Mouse (Mus musculus): ENCODE results near the gene Kat14. TPM values are rescaled to one million over a fixed set of nuclear protein-coding genes. Genes with fewer than 3 reads are reported as not detected.
"Not testable (repeated sequence)": the region's sequence is repeated elsewhere in the genome, so short reads cannot be mapped to it uniquely, and the experiment has no call there.

The Kat14 gene
- polyA plus RNA-seq, 1 experiment from 2014 or later = 28.3 TPM

DNA sequence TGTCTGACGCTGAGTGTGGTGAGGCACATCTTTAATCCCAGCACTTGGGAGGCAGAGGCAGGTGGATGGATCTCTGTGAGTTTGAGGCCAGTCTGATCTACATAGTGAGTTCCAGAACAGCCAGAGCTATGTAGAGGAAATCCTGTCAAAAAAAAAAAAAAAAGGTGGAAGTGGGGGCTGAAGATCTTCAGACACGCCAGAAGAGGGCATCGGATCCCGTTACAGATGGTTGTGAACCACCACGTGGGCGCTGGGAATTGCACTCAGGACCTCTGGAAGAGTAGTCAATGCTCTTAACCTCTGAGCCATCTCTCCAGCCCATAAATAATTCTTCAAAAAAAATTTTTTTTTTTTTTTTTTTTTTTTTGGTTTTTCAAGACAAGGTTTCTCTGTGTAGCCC is 30.6 kb upstream of the Kat14 start:
- not testable (repeated sequence) for ATAC-seq; H3K4me3 ChIP-seq; H3K9ac ChIP-seq; H3K4me1 ChIP-seq; H3K4me2 ChIP-seq; H3K27ac ChIP-seq; H3K9me3 ChIP-seq (replicated peaks); H3K36me3 ChIP-seq
- H3K27me3 ChIP-seq (replicated peaks) = peaks cover 35% of the 10 kb centered on the region
- WGBS (ENCODE audit: insufficient replicate concordance) = 60% methylated on average over 6 of the region's 6 CpGs

DNA sequence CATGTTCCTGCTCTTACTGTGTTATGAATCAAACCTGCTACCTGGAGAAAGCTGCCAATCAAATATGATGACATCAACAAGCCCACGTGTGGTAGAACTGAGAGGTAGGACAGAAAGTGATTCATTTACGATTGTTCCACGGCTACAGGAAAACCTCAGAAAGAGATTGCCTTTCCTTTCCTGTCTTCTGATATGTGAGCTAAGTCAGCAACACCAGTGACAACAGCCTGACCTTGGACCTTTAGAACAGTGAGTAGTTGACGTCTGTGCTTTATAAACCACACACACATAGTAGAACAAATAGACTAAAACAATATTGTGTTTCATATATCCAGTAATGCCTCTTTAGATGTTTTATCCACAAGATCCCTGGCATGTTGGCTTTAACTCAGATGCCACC is 25.6 kb upstream of the Kat14 start:
- no peak for ATAC-seq

GRCm38 (mm10) chr2:144348525-144348924 is 20.3 kb upstream of the Kat14 start:
- 44% methylated on average over 3 of the region's 3 CpGs for WGBS (ENCODE audit: insufficient replicate concordance)
- Histone ChIP-seq H3K4me1 (no peaks in the 10 kb centered on the region), H3K9me3 (replicated peaks) (no peaks in the 10 kb centered on the region), H3K36me3 (no peaks in the 10 kb centered on the region), H3K4me3 (no peak overlapping the region), H3K27ac (no peak overlapping the region), H3K9ac (no peak overlapping the region), H3K27me3 (replicated peaks) (peaks cover 10% of the 10 kb centered on the region; the same call in 1 of the 2 replicates), H3K4me2 (no peak overlapping the region)
- ATAC-seq = no peak

More for the DNA sequence above, 25.6 kb upstream of the Kat14 start:
- WGBS (ENCODE audit: insufficient replicate concordance) = 32% methylated on average over 4 of the region's 4 CpGs
- Histone ChIP-seq H3K36me3 (no peaks in the 10 kb centered on the region), H3K9me3 (replicated peaks) (no peaks in the 10 kb centered on the region), H3K27ac (no peak overlapping the region), H3K9ac (no peak overlapping the region), H3K4me2 (no peak overlapping the region), H3K27me3 (replicated peaks) (peaks cover 10% of the 10 kb centered on the region; the same call in 1 of the 2 replicates), H3K4me1 (no peaks in the 10 kb centered on the region), H3K4me3 (no peak overlapping the region)

- Histone ChIP-seq H3K4me1 (no peaks in the 10 kb centered on the region), H3K27me3 (replicated peaks) (no peaks in the 10 kb centered on the region; the same call in 1 of the 2 replicates), H3K9ac (no peak overlapping the region), H3K36me3 (no peaks in the 10 kb centered on the region), H3K27ac (no peak overlapping the region), H3K9me3 (replicated peaks) (no peaks in the 10 kb centered on the region), H3K4me2 (no peak overlapping the region), H3K4me3 (no peak overlapping the region)
- ATAC-seq = no peak
- WGBS (ENCODE audit: insufficient replicate concordance) = 70% methylated on average over 11 of the region's 11 CpGs
Observed at GRCm38 (mm10) chr2:144352843-144353242, 15.9 kb upstream of the Kat14 start.

DNA sequence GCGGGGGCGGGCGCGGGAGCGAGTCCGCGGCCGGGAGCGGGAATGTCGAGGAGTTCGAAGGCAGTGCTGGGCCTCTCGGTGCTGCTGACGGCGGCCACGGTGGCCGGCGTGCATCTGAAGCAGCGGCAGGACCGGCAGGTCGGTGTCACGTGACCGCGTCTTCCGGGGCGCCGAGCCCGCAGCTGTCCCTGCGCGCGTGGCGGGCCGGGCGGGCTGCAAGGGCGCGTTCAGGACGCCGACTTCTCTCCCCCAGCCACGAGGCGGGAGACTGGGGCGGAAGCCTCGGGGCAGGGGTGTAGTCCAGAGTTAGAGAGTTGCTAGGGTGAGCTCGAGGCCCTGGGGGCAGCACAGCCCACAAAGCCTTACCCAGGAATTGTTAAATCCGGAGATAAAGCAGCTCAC is 238 bp downstream of the Kat14 start:
- no peaks in the 10 kb centered on the region for H3K27me3 ChIP-seq (replicated peaks)
- H3K4me1 ChIP-seq = peaks cover 29% of the 10 kb centered on the region
- H3K9ac ChIP-seq = peak overlapping the region; percentile 88
- H3K9me3 ChIP-seq (replicated peaks) = no peaks in the 10 kb centered on the region
- peaks cover 16% of the 10 kb centered on the region for H3K36me3 ChIP-seq
- peak overlapping the region; percentile 89 for H3K27ac ChIP-seq
- WGBS (ENCODE audit: insufficient replicate concordance) = 0% methylated on average over 41 of the region's 43 CpGs
- peak; percentile 84 for ATAC-seq
- H3K4me2 ChIP-seq = peak overlapping the region; percentile 84
- peak overlapping the region; percentile 86 for H3K4me3 ChIP-seq

GRCm38 (mm10) chr2:144369511-144369910 is 728 bp downstream of the Kat14 start:
- H3K4me2 ChIP-seq = peak overlapping the region; percentile 84
- no peak for ATAC-seq
- peak overlapping the region; percentile 86 for H3K4me3 ChIP-seq
- peaks cover 29% of the 10 kb centered on the region for H3K4me1 ChIP-seq
- no peaks in the 10 kb centered on the region for H3K27me3 ChIP-seq (replicated peaks)
- WGBS (ENCODE audit: insufficient replicate concordance) = 2% methylated on average over 12 of the region's 12 CpGs
- peak overlapping the region; percentile 88 for H3K9ac ChIP-seq
- no peaks in the 10 kb centered on the region for H3K9me3 ChIP-seq (replicated peaks)
- peaks cover 21% of the 10 kb centered on the region for H3K36me3 ChIP-seq
- peak overlapping the region; percentile 89 for H3K27ac ChIP-seq

- Histone ChIP-seq H3K27ac (no peak overlapping the region), H3K9ac (no peak overlapping the region), H3K4me1 (peaks cover 29% of the 10 kb centered on the region), H3K27me3 (replicated peaks) (no peaks in the 10 kb centered on the region), H3K4me2 (no peak overlapping the region), H3K4me3 (no peak overlapping the region), H3K9me3 (replicated peaks) (no peaks in the 10 kb centered on the region), H3K36me3 (peaks cover 42% of the 10 kb centered on the region)
- no peak for ATAC-seq
- 84% methylated on average over 4 of the region's 4 CpGs for WGBS (ENCODE audit: insufficient replicate concordance)
Observed at GRCm38 (mm10) chr2:144371566-144371965, 2.8 kb downstream of the Kat14 start.

GRCm38 (mm10) chr2:144373063-144373462 is 4.3 kb downstream of the Kat14 start:
- Histone ChIP-seq H3K27ac (no peak overlapping the region), H3K4me1 (peaks cover 25% of the 10 kb centered on the region), H3K27me3 (replicated peaks) (no peaks in the 10 kb centered on the region), H3K4me2 (no peak overlapping the region), H3K4me3 (no peak overlapping the region), H3K36me3 (peaks cover 56% of the 10 kb centered on the region), H3K9me3 (replicated peaks) (no peaks in the 10 kb centered on the region), H3K9ac (no peak overlapping the region)
- 86% methylated on average over 9 of the region's 9 CpGs for WGBS (ENCODE audit: insufficient replicate concordance)
- ATAC-seq = no peak

GRCm38 (mm10) chr2:144375063-144375703 is 6.4 kb downstream of the Kat14 start:
- Histone ChIP-seq H3K27ac (no peak overlapping the region), H3K9ac (no peak overlapping the region), H3K4me1 (peaks cover 13% of the 10 kb centered on the region), H3K4me2 (no peak overlapping the region), H3K27me3 (replicated peaks) (no peaks in the 10 kb centered on the region), H3K4me3 (no peak overlapping the region), H3K9me3 (replicated peaks) (no peaks in the 10 kb centered on the region), H3K36me3 (peaks cover 77% of the 10 kb centered on the region)
- 78% methylated on average over 10 of the region's 10 CpGs for WGBS (ENCODE audit: insufficient replicate concordance)
- ATAC-seq = no peak

DNA sequence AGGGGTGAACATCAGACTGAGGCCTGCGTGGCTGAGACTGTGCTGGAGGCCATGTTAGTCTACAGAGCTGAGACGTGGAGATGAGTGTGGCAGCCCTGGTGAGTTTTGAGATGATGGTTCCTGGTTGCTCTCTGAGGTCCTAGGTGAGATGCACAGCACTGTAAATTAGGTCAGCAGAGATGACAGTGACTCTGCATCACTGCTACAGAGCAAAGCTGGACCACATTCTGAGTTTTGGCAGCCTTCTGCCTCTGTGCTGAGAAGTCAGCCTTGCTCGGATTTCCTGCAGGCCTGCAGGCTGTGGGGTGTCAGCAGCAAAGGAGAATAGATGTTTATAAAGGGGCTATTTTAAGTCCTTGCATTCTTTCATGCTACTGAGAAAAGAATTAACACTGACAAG is 12.5 kb downstream of the Kat14 start:
- peaks cover 15% of the 10 kb centered on the region for H3K4me1 ChIP-seq
- peaks cover 94% of the 10 kb centered on the region for H3K36me3 ChIP-seq
- H3K9me3 ChIP-seq (replicated peaks) = no peaks in the 10 kb centered on the region
- 77% methylated on average over 3 of the region's 3 CpGs for WGBS (ENCODE audit: insufficient replicate concordance)
- no peak overlapping the region for H3K27ac ChIP-seq
- no peak overlapping the region for H3K4me2 ChIP-seq
- ATAC-seq = no peak
- no peaks in the 10 kb centered on the region for H3K27me3 ChIP-seq (replicated peaks)
- no peak overlapping the region for H3K9ac ChIP-seq
- no peak overlapping the region for H3K4me3 ChIP-seq

- H3K27ac ChIP-seq = no peak overlapping the region
- H3K36me3 ChIP-seq = peaks cover 93% of the 10 kb centered on the region
- no peak overlapping the region for H3K9ac ChIP-seq
- no peaks in the 10 kb centered on the region for H3K9me3 ChIP-seq (replicated peaks)
- H3K4me1 ChIP-seq = peaks cover 15% of the 10 kb centered on the region
- WGBS (ENCODE audit: insufficient replicate concordance) = 83% methylated on average over 4 of the region's 4 CpGs
- no peak for ATAC-seq
- no peak overlapping the region for H3K4me2 ChIP-seq
- no peaks in the 10 kb centered on the region for H3K27me3 ChIP-seq (replicated peaks)
- H3K4me3 ChIP-seq = no peak overlapping the region
Observed at GRCm38 (mm10) chr2:144381741-144382140, 13.0 kb downstream of the Kat14 start.

DNA sequence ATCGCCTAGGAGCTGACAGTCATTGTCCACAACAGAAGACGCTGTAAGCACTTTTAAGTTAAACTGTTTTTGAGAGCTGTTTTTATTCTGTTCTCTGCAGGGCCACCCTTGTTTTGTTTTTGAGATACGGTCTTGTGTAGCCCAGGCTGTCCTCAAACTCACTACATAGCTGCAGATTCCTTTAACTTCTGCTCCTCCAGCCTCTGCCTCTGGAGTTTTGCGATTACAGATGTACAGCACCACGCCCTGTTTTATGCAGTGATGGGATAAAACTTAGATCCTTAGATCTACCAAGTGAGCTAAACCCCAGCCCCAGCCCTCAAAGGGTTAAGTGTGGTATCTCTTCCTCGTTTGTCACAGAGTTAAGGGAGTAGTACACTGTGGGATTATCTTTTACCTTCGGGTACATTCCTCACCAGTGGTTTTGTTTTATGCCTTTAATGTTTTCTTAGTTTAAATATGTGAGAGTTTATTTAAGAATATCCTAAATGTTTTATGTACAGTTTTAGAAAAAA is 13.9 kb downstream of the Kat14 start:
- Histone ChIP-seq H3K4me3 (no peak overlapping the region), H3K4me1 (peaks cover 15% of the 10 kb centered on the region), H3K4me2 (peak overlapping the region; percentile 10; the same call in 1 of the 2 replicates), H3K9ac (no peak overlapping the region), H3K9me3 (replicated peaks) (no peaks in the 10 kb centered on the region), H3K27ac (peak overlapping the region; percentile 22; the same call in 1 of the 2 replicates), H3K27me3 (replicated peaks) (no peaks in the 10 kb centered on the region), H3K36me3 (peaks cover 88% of the 10 kb centered on the region)
- 58% methylated on average over 7 of the region's 7 CpGs for WGBS (ENCODE audit: insufficient replicate concordance)
- ATAC-seq = peak; percentile 81
